Mouse (Mus musculus) induced T-regulatory cell, adult 2 months (primary cell): ENCODE measurements at regions not wholly inside any gene's neighbourhood (a gene's known extent, or its start where the extent isn't known, plus 50 kb on each side); places are given as distances from the start of the nearest gene placed in this dataset.

ENCODE experiments used
- DNase-seq: peaks from one replicate; pipeline ENCODE4 v3.0.0-alpha.2; 2012; ENCODE audit warnings: low read depth

DNA sequence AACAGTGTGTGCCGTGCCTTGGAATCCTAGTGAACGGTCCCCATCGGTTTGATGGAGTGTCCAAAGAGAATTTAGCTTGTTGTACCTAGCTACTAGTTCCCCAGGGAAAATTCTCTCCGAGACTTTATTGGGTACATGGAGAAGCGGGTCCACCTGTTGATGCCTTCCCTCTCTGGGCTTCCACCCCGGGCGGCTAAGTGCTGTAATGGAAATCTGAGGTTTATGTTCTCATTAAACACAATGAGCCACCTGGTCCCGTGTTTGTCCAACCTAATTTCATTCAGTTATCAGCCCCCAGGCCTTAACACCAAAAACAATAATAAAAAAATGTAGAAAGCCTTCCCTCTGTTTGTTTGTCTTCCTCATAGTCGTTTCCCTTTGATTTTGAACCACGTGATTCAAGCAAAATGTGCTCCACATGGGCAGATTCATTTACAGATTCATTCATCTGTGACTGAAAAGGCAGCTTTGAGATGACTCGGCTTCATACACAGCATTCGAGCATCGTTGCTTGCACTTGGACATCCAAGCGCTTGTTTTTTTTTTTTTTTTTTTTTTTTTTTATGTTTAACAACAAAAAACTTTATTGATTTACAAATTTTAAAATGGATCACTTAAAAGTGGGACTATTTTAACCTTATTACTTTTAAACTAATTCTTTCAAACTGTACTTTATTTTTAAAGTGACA lies 84.5 kb upstream of the Smim23 start:
- no peak for DNase-seq

DNA sequence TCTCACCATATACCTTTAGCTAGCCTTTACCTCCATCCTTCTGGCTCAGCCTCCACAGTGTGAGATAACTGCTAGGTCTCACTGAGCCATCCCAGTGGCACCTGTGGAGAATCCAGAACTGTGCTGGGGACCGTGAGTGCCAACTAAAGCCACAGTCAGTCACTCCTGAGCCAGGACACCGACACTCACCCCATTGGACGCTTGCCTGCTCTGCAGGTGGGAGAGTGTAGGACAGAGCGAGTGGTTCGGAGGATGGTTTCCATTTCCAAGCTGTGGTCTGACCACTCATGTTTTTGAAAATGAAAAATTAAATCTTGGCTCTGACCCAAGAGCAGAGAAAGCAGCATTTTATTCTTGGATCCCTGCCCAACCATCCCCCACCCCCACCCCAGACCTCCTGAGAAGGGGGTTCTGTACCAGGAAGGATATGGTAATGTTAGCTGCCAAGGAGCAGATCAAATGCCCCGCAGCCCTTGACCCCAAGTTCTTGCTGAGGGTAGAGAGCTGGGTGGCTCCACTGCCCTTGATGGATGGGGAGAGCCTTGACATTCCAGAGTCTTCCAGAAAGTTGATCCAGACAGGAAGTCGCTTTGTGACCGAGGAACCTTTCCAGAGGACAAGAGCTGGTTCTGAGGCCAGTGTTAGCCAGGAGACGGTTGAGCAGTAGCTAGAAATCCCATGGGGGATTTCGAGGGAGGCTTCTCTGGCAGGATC lies 83.3 kb upstream of the Smim23 start:
- DNase-seq = no peak

DNA sequence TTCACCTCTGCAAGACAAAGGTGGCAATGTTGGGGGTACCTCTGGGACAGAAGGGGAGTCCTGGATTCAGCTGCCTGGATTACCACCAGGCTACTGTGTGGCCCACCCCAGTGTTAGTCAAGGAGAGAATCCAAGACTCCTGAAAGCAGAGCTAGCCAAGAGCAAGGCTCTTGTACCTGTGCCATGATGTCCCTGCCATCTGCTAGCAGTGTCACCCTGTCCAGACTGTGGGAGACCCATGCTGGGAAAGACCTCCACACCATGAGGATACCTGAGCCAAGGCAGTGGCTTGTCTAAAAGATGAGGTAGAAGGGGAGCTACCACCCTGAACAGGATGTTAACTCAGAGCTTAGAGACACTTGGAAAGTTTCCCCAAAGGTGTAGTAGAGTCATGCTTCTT lies 79.6 kb upstream of the Smim23 start:
- DNase-seq = no peak

DNA sequence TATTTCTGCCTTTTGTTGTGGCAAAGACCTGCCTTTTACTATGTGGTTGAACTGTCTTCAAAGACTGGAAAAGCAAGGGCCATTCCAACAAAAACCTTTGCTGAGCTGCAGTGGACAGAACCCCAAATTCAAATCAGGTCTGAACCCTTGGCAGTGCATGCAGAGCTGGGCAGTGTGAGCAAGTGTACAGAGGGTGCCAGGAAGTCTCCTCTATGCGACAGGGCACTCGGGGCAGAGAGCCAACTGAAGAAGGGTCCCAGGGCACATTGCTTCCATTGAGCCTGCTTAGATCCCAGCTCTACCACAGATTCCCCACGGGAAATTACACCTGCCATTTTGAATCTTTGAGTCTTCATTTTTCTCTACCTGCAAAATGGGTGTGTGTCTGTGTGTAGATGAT lies 79.0 kb upstream of the Smim23 start:
- no peak for DNase-seq

DNA sequence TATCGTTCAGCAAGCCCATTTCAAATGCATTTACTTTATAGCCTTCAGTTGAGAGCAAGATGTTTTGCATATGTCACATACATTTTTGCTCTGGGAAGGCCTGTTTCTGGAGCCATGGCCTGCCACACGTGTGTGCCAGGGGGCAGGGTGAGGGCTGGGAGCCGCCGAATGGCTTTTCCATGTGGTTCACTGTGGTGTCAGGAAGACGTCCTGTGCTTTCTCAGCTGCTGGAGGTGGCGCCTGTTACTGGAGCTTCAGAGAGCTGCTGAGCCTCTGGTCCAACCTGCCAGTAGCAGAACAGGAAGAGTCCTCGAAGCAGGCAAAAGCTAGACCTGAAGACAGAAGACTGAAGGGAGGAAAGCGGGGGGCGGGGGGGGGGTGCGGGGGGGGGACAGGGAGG lies 78.5 kb upstream of the Smim23 start:
- DNase-seq = no peak

DNA sequence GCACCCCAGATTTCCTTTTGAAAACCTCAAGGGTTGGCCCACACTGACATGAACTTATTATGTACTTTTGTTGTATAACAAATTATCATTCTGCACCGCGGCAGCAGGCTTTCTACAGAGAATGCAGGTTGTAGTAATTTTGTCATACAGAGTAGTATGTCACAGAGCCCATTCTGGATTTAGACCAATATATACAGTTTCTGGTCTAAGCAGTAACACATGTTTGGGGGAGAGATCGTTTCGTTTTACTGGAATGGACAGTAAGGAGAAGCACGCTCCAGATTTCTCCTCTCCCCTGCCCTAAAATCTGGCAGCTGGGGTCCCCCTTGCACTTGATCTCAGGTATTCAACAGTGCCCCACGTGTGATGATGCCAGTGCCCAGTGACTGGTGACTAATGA lies 76.0 kb upstream of the Smim23 start:
- no peak for DNase-seq

DNA sequence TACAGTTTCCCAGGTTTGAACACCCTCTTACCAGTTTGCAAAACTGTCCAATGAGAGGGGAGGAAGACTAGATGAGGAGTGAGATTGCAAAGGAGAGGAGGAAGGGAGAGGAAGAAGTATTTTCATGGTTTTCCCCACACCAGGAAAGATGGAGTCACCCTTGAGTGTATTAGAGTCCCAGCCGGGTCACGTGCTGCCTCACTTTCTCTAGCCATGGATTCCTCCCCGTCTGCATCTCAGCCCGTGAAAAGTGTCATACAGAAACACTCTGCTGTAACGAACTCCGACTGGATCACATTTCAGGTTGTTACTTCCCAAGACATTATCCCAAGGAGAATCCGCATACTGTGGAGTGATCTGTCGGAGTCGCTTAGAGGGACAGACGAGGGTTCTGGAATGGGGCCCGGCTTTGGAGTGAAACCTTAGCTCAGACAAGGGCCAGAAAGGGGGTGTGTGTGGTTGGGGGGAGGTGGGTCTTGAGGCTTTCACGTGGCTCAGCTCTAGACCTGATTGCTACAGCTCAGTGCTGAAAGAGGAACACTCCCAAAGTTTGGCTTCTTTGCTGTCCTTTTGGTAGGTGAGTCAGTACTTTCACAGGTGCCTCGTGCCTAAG lies 75.3 kb upstream of the Smim23 start:
- no peak for DNase-seq

DNA sequence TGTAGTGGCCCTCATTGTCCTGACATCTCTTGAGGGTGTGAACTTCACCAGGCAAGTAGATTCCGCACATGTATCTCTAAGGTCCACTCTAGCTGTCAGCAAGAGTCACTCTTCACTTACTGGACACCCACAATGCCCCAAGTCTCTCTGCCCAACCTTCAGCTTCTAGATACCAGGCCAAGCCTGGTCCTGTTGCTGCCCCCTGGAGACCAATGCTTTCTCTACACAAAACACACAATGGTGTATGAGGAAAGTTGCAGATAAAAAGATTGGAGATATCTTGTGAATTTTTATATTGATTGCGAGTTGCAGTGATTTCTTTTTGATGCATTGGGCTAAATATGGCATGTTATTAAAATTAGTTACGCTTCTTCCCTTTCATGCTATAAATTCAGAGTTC lies 71.0 kb upstream of the Smim23 start:
- no peak for DNase-seq

DNA sequence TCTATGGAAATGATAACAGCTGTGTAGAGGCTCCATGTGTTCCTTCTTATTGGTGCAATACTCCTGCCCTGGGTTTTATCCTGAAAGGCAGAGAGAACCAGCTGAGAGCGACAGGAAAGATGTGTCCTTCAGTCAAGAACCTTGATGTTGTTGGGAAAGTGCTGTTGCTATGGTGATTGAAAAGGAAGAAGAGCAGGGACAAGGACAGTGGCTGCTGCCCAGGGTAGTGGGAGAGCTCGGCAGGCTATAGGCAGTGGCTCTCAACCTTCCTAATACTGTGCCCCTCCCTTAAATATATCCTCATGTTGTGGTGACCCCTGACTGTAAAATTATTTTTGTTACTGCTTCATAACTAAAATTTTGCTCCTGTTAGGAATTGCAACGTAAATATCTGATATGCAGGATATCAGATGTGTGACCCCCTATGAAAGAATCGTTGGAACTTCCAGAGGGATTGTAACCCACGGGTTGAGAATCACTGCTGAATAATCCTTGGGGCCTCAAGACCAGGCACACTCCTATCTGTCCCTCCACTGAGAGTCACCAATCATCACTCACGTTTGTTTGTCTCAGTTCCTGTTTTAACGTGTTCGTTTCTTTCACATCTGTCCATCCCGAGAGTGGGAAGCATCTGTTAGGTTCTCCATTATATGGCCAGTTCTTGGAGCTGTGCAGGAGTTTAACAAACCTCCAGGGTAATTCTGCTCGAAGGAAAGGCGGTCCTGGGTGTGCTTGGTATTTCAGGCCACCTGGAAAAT lies 68.9 kb upstream of the Smim23 start:
- no peak for DNase-seq

DNA sequence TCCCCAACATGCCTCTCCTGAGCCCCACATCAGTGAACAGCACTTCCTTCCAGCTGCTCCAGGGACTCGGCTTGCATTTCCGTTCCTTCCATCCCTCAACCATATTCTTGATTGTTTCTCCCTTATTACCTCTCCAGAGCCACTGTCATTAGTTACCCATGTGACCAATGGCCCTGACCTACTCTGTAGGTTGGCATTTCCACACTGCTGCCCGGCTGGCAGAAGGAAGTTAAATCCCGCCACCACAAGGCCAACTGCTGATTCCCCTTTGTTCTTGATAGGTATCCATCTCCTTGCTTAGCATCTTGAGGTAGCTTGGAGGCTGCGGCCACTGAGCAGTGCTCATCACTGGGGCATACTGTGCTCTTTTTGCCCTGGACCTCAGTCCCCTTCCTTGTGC lies 68.1 kb upstream of the Smim23 start:
- DNase-seq = no peak

DNA sequence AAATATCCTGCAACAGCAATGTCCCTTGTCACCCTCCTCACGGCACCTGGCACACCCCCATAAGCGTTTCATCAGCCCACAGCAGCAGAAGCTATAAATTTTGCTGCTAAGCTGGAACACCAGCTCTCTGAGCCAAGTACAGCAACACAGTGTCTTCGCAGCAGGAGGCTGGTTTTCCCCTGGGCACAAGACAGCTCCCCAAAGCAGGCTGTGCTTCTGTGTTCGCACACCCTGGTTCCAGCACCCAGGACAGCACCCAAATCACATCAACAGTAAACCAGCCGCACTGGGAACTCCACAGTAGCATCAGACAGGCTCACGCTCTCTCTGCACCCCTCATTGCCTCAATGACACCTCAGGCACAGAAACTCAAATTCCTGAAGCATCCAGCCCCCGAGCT lies 64.8 kb upstream of the Smim23 start:
- DNase-seq = no peak

DNA sequence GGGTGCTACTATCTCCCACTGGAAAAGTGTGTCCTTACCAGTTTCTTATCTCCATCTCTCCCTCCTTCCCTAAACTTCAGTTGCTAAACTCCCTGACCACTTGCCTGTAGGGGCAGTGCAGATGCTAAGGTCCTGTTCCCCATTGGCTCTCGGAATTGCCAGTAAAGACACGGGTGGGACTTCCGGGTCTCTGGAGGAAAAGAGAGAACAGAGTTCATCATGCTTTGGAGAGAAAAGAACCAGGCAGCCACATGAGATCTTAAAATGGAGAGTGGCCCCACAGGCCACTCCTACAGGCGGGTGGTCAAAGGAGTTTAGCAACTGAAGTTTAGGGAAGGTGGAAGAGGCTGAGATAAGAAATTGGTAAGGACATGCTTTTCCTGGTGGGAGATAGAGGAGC lies 60.3 kb upstream of the Smim23 start:
- DNase-seq = no peak

DNA sequence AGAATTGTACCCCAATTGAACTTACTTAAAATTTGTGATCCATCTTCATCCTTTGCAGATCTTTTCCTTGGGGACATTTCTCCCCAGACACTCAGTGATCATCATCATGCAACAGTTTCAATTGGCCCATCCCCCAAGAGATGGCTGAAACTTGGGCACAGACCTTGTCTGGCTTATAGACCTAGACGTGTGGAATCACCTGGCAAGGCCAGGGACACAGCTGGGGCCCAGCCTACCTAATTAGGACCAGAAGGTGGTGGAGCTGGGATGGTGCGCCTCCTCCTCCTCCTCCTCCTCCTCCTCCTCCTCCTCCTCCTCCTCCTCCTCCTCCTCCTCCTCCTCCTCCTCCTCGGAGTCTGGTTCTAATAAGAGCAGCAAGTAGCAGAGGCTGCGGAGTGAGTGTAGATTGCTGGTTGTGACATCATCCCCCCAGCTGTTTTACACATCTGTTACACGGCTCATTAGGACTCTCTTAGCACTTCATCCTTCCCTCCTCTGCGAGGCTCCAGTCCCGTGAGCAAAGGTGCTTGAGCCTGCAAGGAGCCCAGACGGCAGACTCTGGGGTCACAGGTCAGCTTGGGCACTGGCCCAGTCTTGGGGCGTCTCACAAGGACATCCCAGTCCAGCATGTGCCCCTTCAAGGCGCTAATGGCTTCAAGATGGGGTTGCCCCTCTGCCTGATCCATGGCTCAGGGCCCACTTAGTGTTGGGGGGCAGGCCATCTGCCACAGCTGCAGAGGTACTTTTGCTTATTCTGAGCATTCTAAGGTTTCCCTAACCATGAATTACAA lies 58.9 kb upstream of the Smim23 start:
- DNase-seq = no peak

DNA sequence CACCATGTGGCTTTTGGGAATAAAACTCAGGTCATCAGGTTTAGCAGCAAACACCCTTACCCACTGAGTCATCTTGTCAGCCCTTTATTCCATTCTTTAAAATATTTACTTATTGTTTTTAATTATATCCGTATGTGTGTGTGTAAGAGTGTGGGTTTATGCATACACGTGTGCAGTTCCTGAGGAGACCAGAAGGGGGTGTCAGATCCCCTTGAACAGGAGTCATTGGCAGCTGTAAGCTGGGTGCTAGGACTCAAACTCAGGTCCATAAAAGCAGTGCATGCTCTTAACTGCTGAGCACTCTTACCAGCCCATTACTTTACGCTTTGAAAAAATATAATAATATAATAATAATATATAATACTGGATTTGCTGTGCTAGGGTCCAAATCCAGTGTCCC lies 54.6 kb upstream of the Smim23 start:
- DNase-seq = no peak
